Mouse (Mus musculus): ENCODE data around the gene Pptc7.
A peak's percentile ranks its signal among the peaks of the same experiment; 100 is the strongest.

Pptc7 gene

DNA sequence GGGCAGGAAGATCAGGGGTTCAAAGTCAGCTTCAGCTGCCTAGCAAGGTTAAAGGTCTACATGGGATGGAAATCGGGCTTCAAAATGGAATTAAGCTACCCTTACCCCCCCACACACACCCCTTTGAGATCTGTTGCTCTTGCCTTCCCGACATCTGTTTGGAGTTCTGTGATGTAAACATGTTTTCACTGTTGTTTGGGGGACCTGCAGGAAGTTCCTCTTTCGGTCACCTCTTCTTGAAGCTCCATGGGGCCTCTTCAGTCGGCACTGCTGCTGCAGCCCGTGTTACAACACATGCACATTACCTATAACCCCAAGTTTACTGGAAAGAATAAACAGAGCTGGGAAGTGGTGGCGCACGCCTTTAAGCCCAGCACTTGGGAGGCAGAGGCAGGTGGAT is 17.0 kb upstream of the Pptc7 start:
- no peak for DNase-seq (ENCODE audit: extremely low spot score)

DNA sequence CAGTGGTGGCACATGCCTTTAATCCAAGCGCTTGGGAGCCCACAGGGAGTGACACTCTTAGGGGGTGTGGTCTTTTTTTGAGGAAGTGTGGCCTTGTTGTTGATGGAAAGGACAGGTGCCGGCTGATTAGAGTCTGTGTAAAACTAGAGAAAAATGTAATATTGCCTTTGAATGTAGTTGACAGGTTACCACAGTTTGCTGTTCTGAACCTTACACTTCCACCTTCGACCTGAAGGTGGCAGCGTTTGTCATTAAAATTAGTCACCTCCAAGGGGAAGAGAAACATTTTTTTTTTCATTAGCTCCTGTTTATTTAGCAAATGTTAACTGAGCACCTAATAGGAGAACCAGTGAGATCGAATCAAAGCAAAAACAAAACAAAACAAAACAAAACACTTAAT is 16.3 kb upstream of the Pptc7 start:
- DNase-seq (ENCODE audit: extremely low spot score), result peak; percentile 53

DNA sequence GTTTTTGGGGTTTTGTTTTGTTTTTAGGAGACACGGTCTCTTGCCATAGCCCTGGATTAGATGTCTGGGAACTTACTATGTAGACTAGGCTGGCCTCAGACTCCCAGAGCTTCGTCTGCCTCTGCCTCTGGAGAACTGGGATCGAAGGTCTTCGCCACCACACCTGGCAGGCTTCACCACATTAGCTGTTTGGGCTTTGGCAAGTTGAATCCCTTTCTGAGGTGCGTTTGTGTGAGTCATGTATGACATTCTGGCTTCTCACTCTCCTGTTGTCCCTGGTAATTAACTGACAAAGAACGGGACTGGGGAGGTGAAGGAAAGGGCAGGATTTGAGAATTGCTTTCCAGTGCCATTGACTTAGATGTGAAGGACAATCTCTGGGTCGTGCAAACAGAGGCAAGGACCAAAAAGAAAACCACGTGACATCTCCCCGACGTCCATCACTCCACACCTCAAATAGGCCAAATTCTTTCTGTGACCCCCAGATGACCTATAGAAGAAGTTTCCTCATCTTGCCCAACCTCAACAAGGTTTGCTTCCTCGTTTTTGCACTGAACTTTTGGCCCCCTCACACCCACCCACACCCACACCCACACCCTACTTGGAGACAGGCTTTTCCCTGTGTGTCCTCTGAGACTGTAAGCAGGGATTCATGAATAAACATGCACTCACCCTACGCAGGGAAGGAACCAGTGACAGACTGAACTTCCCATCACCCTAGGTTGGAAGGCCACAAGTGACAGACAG is 15.1 kb upstream of the Pptc7 start:
- DNase-seq (ENCODE audit: extremely low spot score), result no peak

DNA sequence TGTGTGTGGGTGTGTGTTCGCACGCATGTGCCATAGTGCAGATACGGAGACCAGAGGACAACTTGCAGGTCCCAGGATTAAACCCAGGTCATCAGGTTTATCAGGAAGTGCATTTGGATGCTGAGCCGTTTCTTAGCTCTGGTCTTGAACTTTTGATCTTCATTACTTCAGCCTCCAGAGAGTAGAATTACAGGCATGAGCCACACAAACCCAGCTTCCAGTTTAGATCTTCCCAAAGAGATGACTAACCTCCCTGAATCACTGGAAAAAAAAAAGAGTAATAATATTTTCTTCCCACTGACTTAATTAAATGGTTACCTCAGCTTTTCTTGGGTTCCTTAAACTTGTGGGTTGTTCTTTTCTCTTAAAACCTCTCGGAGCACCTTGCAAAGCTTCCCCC is 11.3 kb upstream of the Pptc7 start:
- DNase-seq (ENCODE audit: extremely low spot score), result no peak

DNA sequence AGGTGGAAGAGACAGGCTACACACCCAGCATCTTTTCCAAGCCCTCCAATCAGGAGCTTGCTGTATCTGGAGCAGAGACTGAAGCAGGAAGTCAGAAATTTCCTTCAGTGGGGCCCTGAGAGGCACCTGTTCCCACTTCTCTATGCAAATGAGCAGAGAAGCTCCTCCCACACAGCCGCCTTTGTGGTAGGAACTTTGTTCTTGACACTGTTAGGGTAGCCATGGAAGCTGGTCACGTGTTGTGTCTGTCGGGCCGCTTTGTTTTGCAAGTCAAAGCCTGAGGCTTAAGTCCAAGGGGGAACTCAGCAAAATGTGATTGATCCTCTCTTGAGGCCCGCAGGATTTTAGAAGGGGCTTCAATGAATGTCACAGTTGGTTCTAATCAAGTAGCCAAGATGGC is 9.4 kb upstream of the Pptc7 start:
- DNase-seq (ENCODE audit: extremely low spot score), result no peak

DNA sequence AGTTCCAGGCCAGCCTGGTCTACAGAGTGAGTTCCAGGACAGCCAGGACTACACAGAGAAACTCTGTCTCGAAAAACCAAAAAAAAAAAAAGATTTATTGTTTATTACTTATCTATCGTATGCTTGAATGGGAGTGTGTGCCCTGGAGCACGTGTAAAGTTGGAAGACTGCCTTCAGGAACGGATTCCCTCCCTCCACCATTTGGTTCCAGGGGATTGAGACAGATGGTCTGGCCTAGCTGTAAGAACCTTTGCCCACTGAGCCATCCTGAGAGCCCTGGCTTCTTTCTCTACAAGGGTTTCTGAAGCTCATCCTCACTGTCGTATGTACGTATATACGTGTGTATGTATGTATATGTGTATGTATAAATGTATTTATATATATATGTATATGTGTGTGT is 5.2 kb upstream of the Pptc7 start:
- DNase-seq (ENCODE audit: extremely low spot score), result no peak

DNA sequence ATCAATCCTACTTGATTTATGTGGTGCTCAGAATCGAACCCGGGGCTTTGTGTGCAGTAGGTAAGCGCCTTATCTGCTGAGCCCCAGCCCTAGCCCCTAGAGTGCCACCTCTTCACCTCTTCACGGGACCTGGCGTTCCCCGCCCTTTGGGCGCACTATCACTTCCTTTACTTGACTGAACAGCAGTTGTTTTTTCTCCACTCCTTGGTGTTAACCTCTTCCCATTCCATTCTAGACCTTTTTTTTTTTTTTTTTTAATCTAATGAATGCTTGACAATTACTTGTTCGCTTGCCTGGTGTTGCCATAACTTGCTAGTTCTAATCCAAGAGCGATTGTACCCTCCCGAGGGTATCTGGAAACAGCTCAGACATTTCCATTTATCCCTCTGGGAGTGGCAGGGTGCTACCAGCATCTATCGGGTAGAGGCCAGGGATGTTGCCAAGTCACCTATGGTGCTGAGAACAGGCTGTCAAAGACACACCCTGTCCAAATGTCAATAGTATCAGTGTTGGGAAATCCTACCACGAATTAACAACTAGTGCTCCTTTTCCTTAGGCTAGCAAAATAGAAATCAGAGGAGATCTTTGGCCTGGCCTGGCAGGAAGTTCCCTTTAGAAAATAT is 4.3 kb upstream of the Pptc7 start:
- DNase-seq (ENCODE audit: extremely low spot score), result no peak

DNA sequence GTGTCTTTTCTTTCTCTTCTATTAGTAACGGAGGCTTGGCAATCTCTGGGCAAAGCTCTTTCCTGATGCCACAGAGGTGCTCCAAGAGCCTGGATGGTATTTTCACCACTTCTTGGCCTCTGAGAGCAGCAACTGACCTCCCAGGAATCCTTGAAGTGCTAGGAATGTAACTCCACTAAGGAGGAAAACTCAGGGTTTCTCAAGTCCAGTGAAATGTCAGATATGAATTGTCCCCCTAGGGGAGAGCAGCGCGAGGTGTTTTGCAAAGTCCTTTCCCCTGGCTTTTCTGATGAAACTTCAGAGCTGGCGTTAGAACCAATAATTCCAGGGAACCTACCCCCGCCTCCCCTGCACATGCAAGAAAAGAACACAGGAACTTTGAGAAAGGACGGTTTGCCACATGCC is 3.7 kb upstream of the Pptc7 start:
- no peak for DNase-seq (ENCODE audit: extremely low spot score)

DNA sequence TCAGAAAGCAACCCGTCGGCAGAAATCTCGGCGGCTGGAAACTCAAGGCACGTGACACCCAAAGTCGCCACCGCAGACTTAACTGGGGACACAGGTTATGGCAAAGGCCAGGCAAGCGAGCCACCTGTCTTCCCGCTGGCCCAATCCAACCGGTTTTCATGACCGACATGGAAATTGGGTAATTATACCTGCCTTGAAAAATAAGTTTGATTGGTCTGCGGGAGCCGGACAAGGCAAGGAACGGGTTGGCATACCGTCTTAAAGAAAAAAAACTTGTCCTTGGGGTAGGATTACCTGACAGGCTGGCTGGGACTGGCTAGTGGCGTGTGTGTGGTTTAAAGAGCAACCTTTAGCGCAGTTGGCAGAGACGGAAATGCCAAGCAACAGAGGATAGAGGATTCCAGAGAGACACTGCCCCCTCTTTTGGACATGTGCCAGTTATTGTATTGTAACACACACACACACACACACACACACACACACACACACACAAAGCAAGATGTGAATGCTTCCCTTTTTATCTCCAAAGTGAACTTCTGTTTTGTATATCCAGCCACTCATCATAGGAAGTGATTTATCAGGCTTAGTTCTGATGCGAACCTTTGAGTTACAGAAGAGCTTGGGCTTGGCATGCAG is 3.2 kb upstream of the Pptc7 start:
- no peak for DNase-seq (ENCODE audit: extremely low spot score)

DNA sequence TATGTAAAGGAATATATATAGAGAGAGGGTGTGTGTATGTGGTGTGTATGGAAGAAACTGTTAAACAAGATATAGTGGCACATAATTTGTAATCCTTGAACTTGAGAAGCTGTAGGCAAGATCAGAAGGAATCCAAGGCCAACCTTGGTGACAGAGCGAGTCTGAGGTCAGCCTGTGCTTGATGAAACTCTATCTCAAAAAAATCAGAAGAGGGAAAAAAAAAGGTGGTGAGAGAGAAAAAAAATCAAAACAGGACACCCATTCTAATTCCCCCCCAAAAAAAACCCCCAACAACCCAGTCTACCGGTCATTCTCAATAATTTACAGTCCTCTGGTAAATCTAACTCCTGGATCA is 360 bp upstream of the Pptc7 start:
- no peak for DNase-seq (ENCODE audit: extremely low spot score)

DNA sequence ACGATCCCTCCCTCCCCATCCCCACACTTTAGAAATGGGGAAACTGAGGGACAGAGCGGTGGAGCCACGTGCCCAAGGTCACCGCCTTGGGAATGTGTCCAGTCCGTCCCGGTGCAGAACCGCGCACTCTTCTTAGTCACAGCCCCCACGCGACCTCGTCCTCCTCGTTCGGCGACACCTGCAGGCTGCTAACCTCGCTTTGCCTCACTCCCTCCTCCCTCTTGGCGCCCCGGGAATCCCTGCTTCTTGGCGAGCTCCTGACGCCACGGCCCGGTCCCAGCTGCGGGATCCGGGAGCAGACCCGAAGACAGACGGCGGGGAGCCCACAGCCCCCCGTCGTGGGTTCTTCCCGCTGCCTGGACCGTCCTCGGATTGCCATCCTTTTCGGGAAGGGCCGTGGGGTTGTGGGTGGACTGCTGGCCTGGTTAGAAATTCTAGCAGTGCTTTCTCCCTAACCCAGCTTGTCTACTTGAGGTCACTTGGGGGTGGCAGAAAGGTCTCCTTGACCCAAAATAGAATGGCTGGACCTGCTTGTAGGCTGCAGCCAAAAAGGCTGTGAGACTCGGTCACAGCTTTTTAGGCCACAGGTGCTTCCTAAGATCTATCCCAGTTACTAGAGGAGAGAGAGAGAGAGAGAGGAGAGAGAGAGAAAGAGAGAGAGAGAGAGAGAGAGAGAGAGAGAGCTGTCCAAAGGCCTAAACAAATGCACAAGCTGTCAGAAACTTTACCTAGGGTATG is 1.0 kb downstream of the Pptc7 start:
- no peak for DNase-seq (ENCODE audit: extremely low spot score)

DNA sequence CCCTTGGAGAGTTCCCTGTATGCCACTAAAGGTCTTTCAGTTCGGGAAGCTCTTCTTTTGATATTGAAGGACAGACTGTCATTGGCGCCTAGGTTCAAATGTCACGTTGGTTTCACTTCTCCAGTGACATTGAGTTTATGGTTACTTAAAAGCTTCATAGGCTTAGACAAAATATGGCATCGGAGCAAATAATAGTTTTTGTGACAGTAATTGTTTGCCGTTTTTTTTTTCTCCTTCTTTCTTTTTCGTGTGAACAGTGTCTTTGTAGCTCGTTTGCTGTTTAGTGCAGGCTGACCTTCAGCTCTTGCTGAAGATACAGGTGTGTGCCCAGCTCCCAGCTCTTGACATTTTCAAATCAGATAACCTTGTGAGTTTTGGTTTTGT is 1.6 kb downstream of the Pptc7 start:
- DNase-seq (ENCODE audit: extremely low spot score), result no peak

DNA sequence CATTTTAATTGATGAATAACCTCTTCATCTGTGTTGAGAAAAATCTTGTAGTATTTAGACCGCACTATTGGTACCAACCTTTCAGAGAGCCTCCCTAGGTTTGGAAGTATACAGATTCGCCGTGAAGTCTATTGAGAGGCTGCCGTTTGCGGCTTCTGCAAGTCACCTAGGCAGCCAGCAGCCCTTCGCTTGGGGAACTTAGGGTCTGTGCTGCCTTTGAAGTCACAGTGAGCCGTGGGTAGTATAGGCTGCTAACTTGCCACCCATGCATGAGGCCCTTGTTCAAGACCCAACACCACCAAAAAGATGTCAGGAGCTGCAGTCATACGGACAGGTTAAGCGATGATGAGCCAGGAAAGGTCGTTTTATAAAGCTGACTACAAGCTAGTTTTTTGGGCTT is 2.0 kb downstream of the Pptc7 start:
- DNase-seq (ENCODE audit: extremely low spot score), result no peak

DNA sequence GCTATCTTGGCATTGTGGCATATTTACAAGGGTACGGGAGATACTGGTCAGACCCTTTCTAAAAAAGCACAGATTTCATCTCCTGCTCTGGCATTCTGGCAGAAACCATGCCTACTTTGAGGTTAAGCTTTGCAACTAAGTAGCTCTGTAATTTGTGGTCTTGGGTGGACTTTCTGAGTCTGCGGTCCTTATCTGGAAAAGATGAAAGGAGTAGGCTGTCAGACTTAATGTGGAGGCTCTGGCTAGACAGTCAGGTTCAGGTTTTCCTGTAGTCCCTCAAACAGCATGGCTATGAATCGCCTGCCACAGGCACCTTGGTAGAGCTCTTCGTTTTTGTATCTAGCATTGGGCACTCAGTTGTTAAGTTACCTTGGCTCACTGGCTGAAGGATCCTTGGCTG is 2.9 kb downstream of the Pptc7 start:
- DNase-seq (ENCODE audit: extremely low spot score), result no peak

DNA sequence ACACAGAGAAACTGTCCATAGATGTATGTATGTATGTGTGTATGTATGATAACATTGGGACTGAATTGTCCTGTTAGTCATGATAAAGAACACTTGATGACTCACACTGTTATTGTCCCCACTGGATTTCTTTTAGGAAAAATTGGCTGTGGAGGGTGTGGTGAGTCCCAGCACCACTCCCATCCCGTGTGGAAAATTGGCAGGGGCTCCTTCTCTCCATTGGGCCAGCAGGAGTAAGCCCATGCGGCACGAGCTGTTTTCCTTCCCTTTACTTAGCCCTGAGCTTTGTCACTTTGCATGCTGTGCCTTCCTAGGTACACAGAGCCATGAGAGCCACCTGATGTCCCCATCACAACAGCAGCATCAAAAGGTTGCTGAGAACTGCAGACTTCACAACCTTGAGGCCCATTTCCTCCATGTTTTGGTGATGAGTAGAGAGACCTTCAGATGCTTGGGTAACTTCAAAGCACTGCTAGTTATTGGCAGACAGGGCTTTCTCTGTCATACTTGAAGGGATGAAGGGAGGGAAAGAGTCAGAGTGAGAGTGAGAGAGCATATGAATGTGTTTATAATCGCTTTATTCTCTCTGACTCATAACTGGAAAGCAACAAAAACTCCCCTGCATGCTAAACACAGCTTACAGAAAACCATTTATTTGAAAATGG is 4.1 kb downstream of the Pptc7 start:
- no peak for DNase-seq (ENCODE audit: extremely low spot score)

DNA sequence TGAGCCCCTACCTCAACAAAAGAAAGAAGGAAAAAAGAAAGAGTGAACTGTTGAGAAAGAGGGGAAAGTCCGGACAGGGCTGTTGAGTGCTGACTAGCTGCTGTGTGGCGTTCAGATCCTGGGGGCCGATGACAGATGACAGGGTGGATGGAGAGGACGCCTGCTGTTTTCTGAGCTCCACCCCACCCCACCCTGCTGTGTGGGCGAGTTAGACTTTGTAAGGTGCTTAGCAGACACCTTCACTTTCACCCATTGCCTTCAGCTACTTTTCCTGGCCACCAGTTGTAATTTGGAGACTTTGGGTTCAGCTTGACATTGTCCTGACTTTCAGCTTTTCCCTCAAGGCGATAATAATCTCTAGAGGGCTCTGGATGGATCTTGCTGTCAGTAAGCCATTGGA is 7.0 kb downstream of the Pptc7 start:
- DNase-seq (ENCODE audit: extremely low spot score), result no peak

DNA sequence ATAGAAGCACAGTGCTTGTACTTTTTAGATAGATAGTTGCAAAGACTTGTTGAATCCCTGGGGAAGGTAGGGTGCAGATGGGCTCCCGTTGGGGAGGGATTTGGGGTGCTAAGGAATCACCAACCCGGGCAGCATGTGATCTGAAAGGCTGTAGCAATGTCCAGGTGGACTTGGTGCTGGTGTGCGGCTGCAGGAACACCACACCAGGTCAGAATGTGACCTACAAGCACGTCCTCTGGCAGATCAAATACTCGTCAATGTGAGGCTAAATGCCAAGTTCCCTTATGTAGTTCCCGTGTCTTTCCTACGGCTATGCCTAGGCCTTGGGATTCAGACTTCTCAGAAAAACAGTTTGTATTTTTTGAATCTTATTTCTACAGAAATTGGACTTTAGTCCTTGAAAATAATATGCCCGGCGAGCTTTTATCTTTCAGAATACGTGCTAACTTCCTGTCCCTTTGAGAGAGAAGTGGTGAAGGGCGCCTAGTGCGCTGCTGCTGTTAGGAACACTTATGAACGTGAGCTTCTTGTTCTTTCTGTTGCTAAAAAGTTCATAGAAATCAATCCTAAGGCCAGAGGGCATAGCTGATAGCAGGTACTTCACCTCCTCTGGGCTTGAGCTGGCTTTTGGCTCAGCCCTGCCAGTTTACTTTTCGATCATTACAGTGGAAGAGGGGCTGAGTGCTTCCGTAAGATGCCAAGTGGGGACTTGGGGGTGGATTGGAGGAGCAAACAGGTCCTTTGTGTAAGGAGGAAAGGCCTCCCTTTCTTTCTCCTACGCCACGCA is 7.6 kb downstream of the Pptc7 start:
- DNase-seq (ENCODE audit: extremely low spot score), result no peak

DNA sequence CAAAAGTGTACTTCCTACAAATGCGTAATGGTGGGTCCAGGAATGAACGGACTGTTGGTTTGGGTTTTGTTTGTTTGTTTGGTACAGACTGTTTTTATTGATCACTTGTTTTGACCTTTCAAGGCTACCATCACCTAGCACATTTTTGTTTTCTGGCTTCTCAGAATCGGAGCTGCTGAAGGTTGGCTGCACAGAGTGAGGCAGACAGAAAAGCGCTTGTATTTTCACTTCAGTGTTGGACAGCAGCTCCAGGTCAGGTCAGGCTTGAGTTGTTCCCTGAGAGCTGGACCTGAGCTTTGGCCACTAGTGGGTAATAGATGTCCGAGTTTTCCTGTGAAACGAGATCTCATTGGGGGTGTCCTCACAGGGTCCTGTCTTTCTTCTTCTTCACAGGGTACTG is 9.0 kb downstream of the Pptc7 start:
- no peak for DNase-seq (ENCODE audit: extremely low spot score)

DNA sequence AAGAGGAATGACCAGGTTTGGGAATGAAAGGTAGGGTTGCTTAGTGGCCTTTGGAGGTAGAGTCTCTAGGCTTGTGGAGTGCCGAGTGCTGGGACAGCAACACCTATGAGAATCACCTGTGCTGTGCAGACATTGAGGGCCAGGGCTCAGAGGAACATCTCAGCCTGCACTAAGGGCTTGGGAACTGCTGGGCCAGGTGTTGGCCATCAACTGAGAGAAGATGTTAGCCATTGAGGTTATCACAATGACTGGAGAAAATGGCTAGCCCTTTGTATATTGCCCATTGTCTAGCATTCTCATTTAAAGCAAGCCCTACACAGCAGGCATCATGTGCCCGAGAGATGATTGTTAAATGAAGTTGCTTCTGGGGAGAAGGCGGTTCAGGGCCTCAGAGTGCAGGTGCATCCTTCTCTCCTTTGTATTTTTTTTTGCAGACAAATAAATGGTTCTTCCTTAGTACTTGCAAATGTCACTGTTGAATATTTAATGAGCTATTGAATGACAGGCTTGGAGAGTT is 10.1 kb downstream of the Pptc7 start:
- DNase-seq (ENCODE audit: extremely low spot score), result no peak

DNA sequence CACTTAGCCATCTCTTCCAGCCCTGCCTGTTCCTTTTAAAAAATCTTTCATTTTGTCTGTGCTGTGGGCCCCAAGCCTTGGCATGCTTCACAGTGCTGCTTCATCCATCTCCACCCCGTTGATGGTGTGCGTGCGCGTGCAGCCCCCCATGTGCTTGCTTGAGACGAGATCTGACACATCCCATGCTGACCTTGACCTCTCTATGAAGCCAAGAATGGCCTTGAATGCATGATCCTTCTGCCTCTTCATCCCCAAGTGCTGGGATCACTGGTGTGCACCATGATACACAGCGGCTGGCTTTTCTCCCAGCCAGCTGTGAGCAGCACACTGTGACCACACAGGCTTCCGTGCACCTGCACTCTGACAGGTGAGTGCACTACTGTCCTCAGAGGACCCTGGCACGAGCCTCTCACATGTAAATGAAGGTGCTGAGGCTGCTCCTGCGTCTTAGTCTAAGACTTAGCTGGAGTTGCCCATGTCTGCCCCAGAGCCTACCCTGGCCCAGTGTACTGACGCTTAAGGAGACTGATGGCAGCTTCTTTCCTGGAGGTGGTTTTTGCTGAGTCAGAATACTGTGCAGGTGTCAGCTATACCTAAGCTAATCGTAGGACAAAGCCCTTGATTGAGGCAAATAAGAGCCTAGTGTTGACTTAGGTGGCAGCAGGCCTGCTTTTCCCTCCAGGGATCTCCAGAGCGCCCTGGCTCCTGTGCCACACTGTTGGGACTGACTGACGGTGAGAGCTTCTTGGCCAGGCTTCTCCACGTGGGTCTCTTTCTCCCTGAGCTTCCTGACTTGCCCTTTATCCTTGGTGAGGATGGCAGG is 11.2 kb downstream of the Pptc7 start:
- no peak for DNase-seq (ENCODE audit: extremely low spot score)
